In the genomic region with DNA sequence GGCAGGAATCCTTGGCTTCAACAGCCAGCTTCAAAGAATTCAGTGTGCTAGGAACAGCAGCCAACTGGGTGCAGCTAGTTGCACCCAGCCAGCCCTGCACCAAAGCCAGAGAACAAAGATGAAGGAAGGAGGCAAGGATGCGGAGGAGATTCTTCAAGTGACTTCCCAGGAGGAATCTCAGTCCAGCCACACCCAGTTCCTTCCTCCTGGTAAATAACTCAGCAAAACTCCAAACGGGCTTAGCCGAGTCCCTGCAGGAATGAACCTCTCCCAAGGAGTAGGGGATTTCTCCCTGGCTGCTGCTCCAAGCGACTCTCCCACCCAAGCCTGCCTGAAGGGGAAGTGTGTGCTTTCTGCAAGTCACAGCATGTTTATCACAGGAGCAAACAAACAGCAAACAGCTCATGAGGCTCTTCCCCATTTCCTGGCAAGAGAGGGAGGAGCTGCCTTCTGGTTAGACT, we compare ENCODE assay signal across 9 mouse cellular contexts.
DNase-seq lines count a peak whose midpoint lies in the region; ATAC-seq and TF ChIP-seq lines count a peak whose summit lies in the region.
"Had no signal": no experiment of that assay in that cellular context is flagged by ENCODE, and none has a peak within 500 bp of the region (broad histone marks: within the 10 kb centered on the region; RNA-seq: fewer than 3 reads in every experiment).

No protein-coding gene starts in this region.

- H3K27me3 ChIP-seq in heart, embryonic 11.5 days (ENCODE audit: control insufficient read depth, insufficient read depth, low read length): no peaks in the 10 kb centered on the region

- no peak for ATAC-seq in heart, embryonic 11.5 days (replicated peaks; ENCODE audit: insufficient number of reproducible peaks, low FRiP score, low TSS enrichment)

- no peaks in the 10 kb centered on the region for H3K9me3 ChIP-seq in heart, embryonic 11.5 days (replicated peaks; ENCODE audit: control insufficient read depth, low read length)
- H3K9me3 ChIP-seq in ES-E14 (ENCODE audit: control insufficient read depth, insufficient read depth, low read depth, low read length): no peaks in the 10 kb centered on the region
- H3K9me3 ChIP-seq: G1E had no signal

- H3K4me2 ChIP-seq in heart, embryonic 11.5 days: no peak overlapping the region; the same call in 1 of the 2 replicates

- in situ Hi-C loops in ES-E14 (cut with MboI; ENCODE audit: low sequenced_read_pairs in 2 of 2, unreplicated experiment in 2 of 2): no loop called here

- 21% methylated on average over 4 of the region's 4 CpGs for WGBS in heart, embryonic 11.5 days (ENCODE audit: insufficient replicate concordance)

- no peak overlapping the region for H3K9ac ChIP-seq in heart, embryonic 11.5 days (ENCODE audit: low read depth, low read length)
- no peak overlapping the region for H3K9ac ChIP-seq in ES-E14 (ENCODE audit: insufficient read depth, low read depth, low read length, poor library complexity, severe bottlenecking)

- peaks cover 4% of the 10 kb centered on the region; the same call in 1 of the 2 replicates for H3K4me1 ChIP-seq in heart, embryonic 11.5 days (ENCODE audit: control insufficient read depth, insufficient read depth, low read length)
- peaks cover 2 to 3% of the 10 kb centered on the region in 2 experiments; a peak in 2 of 4 replicates for H3K4me1 ChIP-seq in ES-E14 (ENCODE audit: control insufficient read depth in 2 of 2, insufficient read depth in 2 of 2, low read length in 2 of 2, poor library complexity in 1 of 2)

- no peak overlapping the region for H3K27ac ChIP-seq in heart, embryonic 11.5 days (ENCODE audit: low read depth, low read length)
- peak overlapping the region; percentile 51; the same call in 1 of the 2 replicates for H3K27ac ChIP-seq in ES-E14 (ENCODE audit: insufficient read depth, low read depth, low read length, poor library complexity, severe bottlenecking)

- DNase-seq in heart, adult 18-20 months: peak; percentile 48 to 67
- DNase-seq in ES-E14 (ENCODE audit: low read depth, low spot score): peak; percentile 71
- DNase-seq in gastrocnemius, postnatal 10 days: peak; percentile 18
- peak; percentile 63 to 67 for DNase-seq in lung, adult 18-20 months
- DNase-seq in right cerebral cortex, postnatal 10 days (ENCODE audit: low spot score in 2 of 2): no peak
- no peak for DNase-seq in cerebellum, adult 11-12 months
- no peak for DNase-seq in cerebellum, adult 9-11 months

- H3K36me3 ChIP-seq in heart, embryonic 11.5 days (ENCODE audit: control insufficient read depth, insufficient read depth, low read length): no peaks in the 10 kb centered on the region
- H3K36me3 ChIP-seq in ES-E14 (ENCODE audit: control insufficient read depth, insufficient read depth, low read length, poor library complexity, severe bottlenecking): no peaks in the 10 kb centered on the region
- H3K36me3 ChIP-seq: G1E had no signal

- H3K4me3 ChIP-seq in heart, embryonic 11.5 days (ENCODE audit: low read depth, low read length): no peak overlapping the region
- peak overlapping the region in 1 of 2 experiments; percentile 29; a peak in 1 of 4 replicates for H3K4me3 ChIP-seq in ES-E14 (ENCODE audit: insufficient read depth in 1 of 2, low read depth in 1 of 2, low read length in 2 of 2, poor library complexity in 1 of 2, severe bottlenecking in 1 of 2)

TF ChIP-seq in ES-E14, 5 proteins besides CTCF, POLR2A, EP300 and RAD21:
- TF ChIP-seq HCFC1 (IDR thresholded peaks at IDR 0.05; ENCODE audit: borderline replicate concordance, insufficient read depth, low read length) (no peak), ZC3H11A (IDR thresholded peaks at IDR 0.05; ENCODE audit: borderline replicate concordance, low read depth, low read length) (no peak), CHD2 (IDR thresholded peaks at IDR 0.05; ENCODE audit: low read depth, low read length) (no peak), MAFK (IDR thresholded peaks at IDR 0.05; ENCODE audit: insufficient read depth, low read depth, low read length) (no peak), ZNF384 (IDR thresholded peaks at IDR 0.05; ENCODE audit: low read depth, low read length) (no peak)

Comparison
In these comparisons a context has a peak if more than half of its experiments do, and no peak if none do; other contexts are left out.
1. DNase-seq: peak in heart, adult 18-20 months (2 of 2), ES-E14 (single experiment), gastrocnemius, postnatal 10 days (single experiment) and lung, adult 18-20 months (2 of 2); none in right cerebral cortex, postnatal 10 days (0 of 2), cerebellum, adult 11-12 months (single experiment) and cerebellum, adult 9-11 months (single experiment).